Mouse (Mus musculus) layer of hippocampus, postnatal 10 days (tissue): Measurements from ENCODE around the gene Bcl3. TPM values are rescaled to one million over a fixed set of nuclear protein-coding genes. Genes with fewer than 3 reads are reported as not detected.
"Not testable (repeated sequence)": the region's sequence is repeated elsewhere in the genome, so short reads cannot be mapped to it uniquely, and the experiment has no call there.

Experiments used
- DNase-seq, 2 experiments: peaks; one replicate each; pipeline ENCODE4 v3.0.0; 2021; ENCODE audit warnings: low spot score in 2 of 2
- total RNA-seq, 2 experiments: library from RNA; stranded (reverse); gene quantifications; 2 replicates each; pipeline ENCODE4 v1.2.3; 2021

Gene Bcl3
- total RNA-seq, 2 experiments from 2014 or later: 0.85 to 0.87 TPM

- no peak for DNase-seq
These were observed 16.1 kb downstream of the Bcl3 start for GRCm38 (mm10) chr7:19806356-19806969.

- DNase-seq: peak; percentile 83
These were observed 19.6 kb downstream of the Bcl3 start for GRCm38 (mm10) chr7:19802995-19803394.

DNA sequence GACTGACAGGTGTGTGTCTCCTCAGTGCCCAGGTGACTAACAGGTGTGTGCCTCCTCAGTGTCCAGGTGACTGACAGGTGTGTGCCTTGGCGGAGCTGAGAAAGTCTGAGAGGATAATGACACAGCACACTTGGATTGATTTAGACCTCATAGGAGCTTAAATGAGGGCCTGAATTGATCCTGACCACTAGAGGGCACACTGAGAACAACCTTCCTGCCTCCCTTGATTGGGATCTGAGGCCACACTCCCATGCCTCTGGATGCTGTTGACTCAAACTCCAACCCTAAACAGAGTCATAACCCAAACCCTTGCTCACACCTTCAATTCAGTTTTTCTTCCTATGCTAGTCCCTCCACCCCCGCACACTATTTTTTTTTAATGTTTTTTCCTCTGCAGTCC is 21.8 kb downstream of the Bcl3 start:
- DNase-seq: peak; percentile 35 to 54

DNA sequence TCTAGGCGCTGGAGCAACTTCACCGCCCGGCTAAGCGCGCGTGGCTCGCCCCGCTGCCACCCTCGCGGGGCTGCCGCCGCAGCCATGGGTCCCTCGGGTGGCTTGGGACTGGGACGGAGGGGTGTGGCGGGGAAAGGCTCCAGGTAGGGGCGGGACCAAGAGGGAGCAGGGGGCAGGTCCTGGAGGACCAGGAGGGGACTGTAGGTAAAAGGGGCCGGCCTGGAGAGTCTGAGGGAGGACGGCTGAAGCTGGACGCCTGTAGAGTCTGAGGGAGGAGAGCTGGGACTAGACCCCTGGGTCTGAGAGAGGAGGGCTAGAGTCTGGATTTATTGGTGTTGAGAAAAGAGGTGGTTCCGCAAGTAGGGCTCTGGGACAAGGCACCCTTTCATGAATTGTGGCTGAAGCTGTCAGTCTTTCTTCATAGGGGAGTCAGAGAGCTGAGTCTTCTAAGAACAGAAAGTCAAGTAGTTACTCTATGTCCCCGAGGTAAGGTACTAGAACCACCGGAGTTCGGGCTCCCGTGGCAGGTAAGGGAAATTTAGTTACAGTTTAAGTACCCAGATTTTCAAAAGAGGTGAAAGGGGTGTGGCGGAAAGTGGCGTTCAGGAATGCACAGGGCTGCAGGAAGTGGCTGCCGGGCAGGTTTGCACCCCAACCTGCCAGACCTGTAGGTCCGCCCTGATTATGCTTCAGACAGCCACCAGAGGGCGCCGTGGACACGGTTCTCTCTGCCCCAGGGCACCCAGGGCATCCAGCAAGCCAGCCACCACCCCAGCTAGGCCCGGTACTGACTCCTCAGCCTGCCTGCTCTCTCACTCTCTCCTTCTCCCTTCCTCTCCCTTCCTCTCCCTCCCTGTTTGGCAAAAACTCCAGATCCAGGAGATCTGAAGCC is 25.6 kb downstream of the Bcl3 start, which contains the start of gene Cblc:
Gene Cblc, minus strand, starts transcription at position 113 of the 892 bp plus-strand sequence.
- peak; percentile 64 to 71 for DNase-seq

- DNase-seq: no peak
These were observed 26.3 kb downstream of the Bcl3 start for GRCm38 (mm10) chr7:19796254-19796653.

DNA sequence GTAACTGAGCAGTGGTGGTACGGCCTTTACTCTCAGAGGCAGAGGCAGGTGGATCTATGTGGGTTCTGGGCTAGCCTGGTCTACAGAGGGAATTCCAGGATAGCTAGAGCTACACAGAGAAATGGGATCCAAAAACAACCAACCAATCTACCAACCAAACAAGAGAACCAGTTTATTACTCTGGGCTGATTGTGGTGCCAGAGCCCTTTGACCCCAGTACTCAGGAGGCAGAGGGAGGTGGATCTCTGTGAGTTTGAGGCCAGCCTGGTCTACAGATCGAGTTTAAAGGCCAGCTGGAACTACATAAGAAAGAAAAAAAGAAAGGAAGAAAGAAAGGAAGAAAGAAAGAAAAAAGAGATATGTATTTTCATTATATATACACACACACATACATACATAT is 27.3 kb downstream of the Bcl3 start:
- DNase-seq: no peak

GRCm38 (mm10) chr7:19792701-19793630 is 29.6 kb downstream of the Bcl3 start:
- no peak for DNase-seq

- DNase-seq: not testable (repeated sequence)
These were observed 31.1 kb downstream of the Bcl3 start for GRCm38 (mm10) chr7:19791504-19791903.

DNA sequence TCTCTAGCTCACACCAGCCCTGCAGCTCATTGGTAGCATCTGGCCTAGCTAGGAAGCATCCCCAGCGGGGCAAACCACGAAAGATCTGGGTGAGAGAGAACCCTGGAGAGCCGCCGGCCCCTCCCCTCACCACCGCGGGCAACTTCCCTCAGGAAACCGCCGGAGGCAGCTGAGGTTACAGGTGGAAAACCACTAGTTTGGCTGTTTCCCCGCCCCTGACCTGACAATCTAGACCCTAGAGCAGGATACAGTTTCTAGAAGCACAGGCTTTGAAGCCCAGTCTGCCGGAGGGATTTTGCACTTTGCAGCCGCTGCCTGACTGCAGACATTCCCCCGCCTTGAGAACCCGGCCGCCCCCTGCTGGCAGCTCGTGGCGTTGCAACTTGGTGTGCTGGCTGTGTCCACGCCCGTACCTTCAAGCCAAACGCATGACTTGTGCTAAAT is 32.6 kb downstream of the Bcl3 start:
- DNase-seq: peak; percentile 95 to 96

- DNase-seq: no peak
These were observed 36.6 kb downstream of the Bcl3 start for GRCm38 (mm10) chr7:19785874-19786458.

GRCm38 (mm10) chr7:19784764-19785535 is 37.6 kb downstream of the Bcl3 start:
- no peak for DNase-seq

GRCm38 (mm10) chr7:19783630-19784029 is 38.9 kb downstream of the Bcl3 start:
- no peak for DNase-seq

GRCm38 (mm10) chr7:19782645-19783044 is 39.9 kb downstream of the Bcl3 start:
- no peak for DNase-seq

DNA sequence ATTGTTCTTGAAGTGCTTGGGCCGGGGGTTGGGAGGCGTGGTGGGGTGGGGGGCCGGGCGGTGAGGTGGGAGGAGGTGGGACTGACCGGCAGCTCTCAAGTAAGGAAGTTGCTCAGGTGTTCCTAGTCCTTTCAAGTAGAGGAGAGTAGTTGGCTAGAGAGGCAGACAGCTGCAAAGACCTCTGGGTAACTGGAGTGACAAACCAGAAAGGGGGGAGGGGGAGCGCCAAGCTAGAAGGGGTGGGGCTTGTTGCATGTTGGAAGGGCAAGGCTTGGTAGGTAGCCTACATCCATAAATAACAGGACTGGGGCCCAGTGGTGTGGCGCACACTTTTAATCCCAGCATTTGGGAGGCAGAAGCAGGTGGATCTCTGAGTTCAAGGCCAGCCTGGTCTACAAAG is 40.8 kb downstream of the Bcl3 start:
- no peak for DNase-seq

GRCm38 (mm10) chr7:19779903-19780302 is 42.7 kb downstream of the Bcl3 start:
- no peak for DNase-seq

DNA sequence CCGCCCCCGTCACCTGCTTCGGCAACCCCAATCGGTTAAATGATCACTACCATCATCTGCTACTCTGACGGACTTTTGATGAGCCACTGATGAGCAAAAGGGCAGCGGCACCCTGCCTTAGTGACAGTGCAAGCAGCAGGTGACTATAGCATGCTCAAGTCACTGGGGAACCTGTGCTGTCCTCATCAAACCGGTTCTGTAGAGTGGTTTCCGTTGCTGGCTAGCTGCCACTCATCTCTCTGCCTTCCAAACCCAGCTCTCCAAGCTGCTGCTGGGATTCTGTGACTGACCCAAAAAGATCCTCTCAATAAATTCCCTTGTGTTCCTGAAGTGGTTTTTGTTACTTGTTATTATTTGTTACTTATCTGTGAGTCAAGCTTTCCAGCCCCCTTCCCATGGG is 43.9 kb downstream of the Bcl3 start:
- DNase-seq: no peak

- DNase-seq: no peak
These were observed 45.4 kb downstream of the Bcl3 start for GRCm38 (mm10) chr7:19777049-19777723.

GRCm38 (mm10) chr7:19771682-19772081 is 50.9 kb downstream of the Bcl3 start:
- no peak for DNase-seq

- DNase-seq: no peak
These were observed 51.6 kb downstream of the Bcl3 start, which contains the start of gene Bcam for GRCm38 (mm10) chr7:19770984-19771391. Bcam (minus strand) TSS chr7:19771016.
